Mouse (Mus musculus): ENCODE measurements at regions not wholly inside any gene's neighbourhood (a gene's known extent, or its start where the extent isn't known, plus 50 kb on each side); places are given as distances from the start of the nearest gene placed in this dataset.

- no peak for DNase-seq (ENCODE audit: low spot score in 2 of 2)
Observed at GRCm38 (mm10) chr7:117099041-117099440, 281.7 kb upstream of the Xylt1 start.

GRCm38 (mm10) chr7:117103035-117103434, 277.7 kb upstream of the Xylt1 start:
- no peak for DNase-seq (ENCODE audit: low spot score in 2 of 2)

GRCm38 (mm10) chr7:117106691-117107191, 274.0 kb upstream of the Xylt1 start:
- DNase-seq (ENCODE audit: low spot score in 2 of 2): no peak

- no peak for DNase-seq (ENCODE audit: low spot score in 2 of 2)
Observed at GRCm38 (mm10) chr7:117108391-117108790, 272.4 kb upstream of the Xylt1 start.

- DNase-seq (ENCODE audit: low spot score in 2 of 2): no peak
Observed at GRCm38 (mm10) chr7:117127728-117128127, 253.1 kb upstream of the Xylt1 start.

GRCm38 (mm10) chr7:117134869-117135268, 245.9 kb upstream of the Xylt1 start:
- DNase-seq (ENCODE audit: low spot score in 2 of 2): no peak

GRCm38 (mm10) chr7:117138681-117139080, 242.1 kb upstream of the Xylt1 start:
- DNase-seq (ENCODE audit: low spot score in 2 of 2): no peak

- DNase-seq (ENCODE audit: low spot score in 2 of 2): no peak
Observed at GRCm38 (mm10) chr7:117139245-117139970, 241.4 kb upstream of the Xylt1 start.

GRCm38 (mm10) chr7:117139971-117140247, 240.9 kb upstream of the Xylt1 start:
- no peak for DNase-seq (ENCODE audit: low spot score in 2 of 2)

GRCm38 (mm10) chr7:117146809-117147208, 234.0 kb upstream of the Xylt1 start:
- DNase-seq (ENCODE audit: low spot score in 2 of 2): no peak

GRCm38 (mm10) chr7:117150355-117150754, 230.4 kb upstream of the Xylt1 start:
- DNase-seq (ENCODE audit: low spot score in 2 of 2): no peak

- no peak for DNase-seq (ENCODE audit: low spot score in 2 of 2)
Observed at GRCm38 (mm10) chr7:117153826-117154550, 226.8 kb upstream of the Xylt1 start.

- DNase-seq (ENCODE audit: low spot score in 2 of 2): no peak
Observed at GRCm38 (mm10) chr7:117161193-117161908, 219.4 kb upstream of the Xylt1 start.

GRCm38 (mm10) chr7:117174811-117175422, 205.9 kb upstream of the Xylt1 start:
- no peak for DNase-seq (ENCODE audit: low spot score in 2 of 2)

GRCm38 (mm10) chr7:117184011-117184410, 196.8 kb upstream of the Xylt1 start:
- DNase-seq (ENCODE audit: low spot score in 2 of 2): no peak

- no peak for DNase-seq (ENCODE audit: low spot score in 2 of 2)
Observed at GRCm38 (mm10) chr7:117185891-117186290, 194.9 kb upstream of the Xylt1 start.

- DNase-seq (ENCODE audit: low spot score in 2 of 2): no peak
Observed at GRCm38 (mm10) chr7:117196611-117197010, 184.2 kb upstream of the Xylt1 start.

GRCm38 (mm10) chr7:117226294-117226693, 154.5 kb upstream of the Xylt1 start:
- DNase-seq (ENCODE audit: low spot score in 2 of 2): no peak

- DNase-seq (ENCODE audit: low spot score in 2 of 2): no peak
Observed at GRCm38 (mm10) chr7:117229619-117230018, 151.2 kb upstream of the Xylt1 start.

- DNase-seq (ENCODE audit: low spot score in 2 of 2): no peak
Observed at GRCm38 (mm10) chr7:117256819-117257218, 124.0 kb upstream of the Xylt1 start.

- DNase-seq (ENCODE audit: low spot score in 2 of 2): no peak
Observed at GRCm38 (mm10) chr7:117258557-117258956, 122.2 kb upstream of the Xylt1 start.

GRCm38 (mm10) chr7:117259151-117259550, 121.6 kb upstream of the Xylt1 start:
- no peak for DNase-seq (ENCODE audit: low spot score in 2 of 2)

Data from gastrocnemius, adult 8-10 months (tissue).